Mouse (Mus musculus) hindbrain, embryonic 15.5 days (tissue): ENCODE measurements around the gene Nfix. TPM values are rescaled to one million over a fixed set of nuclear protein-coding genes. Genes with fewer than 3 reads are reported as not detected.
A peak's percentile ranks its signal among the peaks of the same experiment; 100 is the strongest.
"Not testable (repeated sequence)": the region's sequence is repeated elsewhere in the genome, so short reads cannot be mapped to it uniquely, and the experiment has no call there.

Experiments used
- ATAC-seq: fragments of 200-750 bp; cut with Nextera tagmentation; 2 replicates; pipeline ENCODE4 v1.8.0; 2017; ENCODE audit warnings: low read depth, moderate number of reproducible peaks, moderate TSS enrichment; ENCODE audit not compliant: low FRiP score
- H3K27ac ChIP-seq: fragments of 300-500 bp; sonication (generic); replicated peaks from 2 replicates; pipeline ENCODE4 v1.5.1; 2015; ENCODE audit warnings: mild to moderate bottlenecking, inconsistent platforms
- H3K27me3 ChIP-seq: fragments of 300-500 bp; sonication (generic); 2 replicates; pipeline ENCODE4 v1.6.1; 2015; ENCODE audit warnings: control low read depth, inconsistent platforms
- H3K36me3 ChIP-seq: fragments of 300-500 bp; sonication (generic); 2 replicates; pipeline ENCODE4 v1.6.1; 2015; ENCODE audit warnings: control low read depth, inconsistent platforms
- H3K4me1 ChIP-seq: fragments of 300-500 bp; sonication (generic); replicated peaks from 2 replicates; pipeline ENCODE4 v1.6.1; 2015; ENCODE audit warnings: control low read depth, inconsistent platforms
- H3K4me2 ChIP-seq: fragments of 300-500 bp; sonication (generic); 2 replicates; pipeline ENCODE4 v1.6.1; 2015; ENCODE audit warnings: moderate library complexity, mild to moderate bottlenecking, inconsistent platforms
- H3K4me3 ChIP-seq: fragments of 300-500 bp; sonication (generic); 2 replicates; pipeline ENCODE4 v1.5.1; 2015; ENCODE audit warnings: mild to moderate bottlenecking, inconsistent platforms
- H3K9ac ChIP-seq: fragments of 300-500 bp; sonication (generic); 2 replicates; pipeline ENCODE4 v1.6.1; 2015; ENCODE audit warnings: inconsistent platforms
- H3K9me3 ChIP-seq: fragments of 300-500 bp; sonication (generic); 2 replicates; pipeline ENCODE4 v1.6.1; 2016; ENCODE audit warnings: control low read depth, inconsistent platforms
- WGBS: fragments of 180-500 bp; shearing (Covaris S2); methylation state at CpG from one replicate; pipeline ENCODE4 v1.1.7; 2015; 5-methylcytosine and 5-hydroxymethylcytosine counted together
- polyA plus RNA-seq: library from polyadenylated mRNA; unstranded; fragments of >200 nt; fragmentation: Nextera tagmentation; extraction: Ambion mirVana; gene quantifications from 2 replicates; pipeline ENCODE4 v1.2.1, GENCODE M21; 2015

The Nfix gene
- polyA plus RNA-seq, 1 experiment from 2014 or later = 87.6 TPM

- Histone ChIP-seq H3K9me3 (no peaks in the 10 kb centered on the region), H3K4me3 (no peak overlapping the region), H3K27ac (no peak overlapping the region), H3K9ac (no peak overlapping the region), H3K27me3 (no peaks in the 10 kb centered on the region), H3K4me1 (peaks cover 17% of the 10 kb centered on the region), H3K4me2 (no peak overlapping the region), H3K36me3 (peaks cover 26% of the 10 kb centered on the region)
- ATAC-seq = no peak
- WGBS = 86% methylated on average over 4 of the region's 4 CpGs
These were observed 106.8 kb downstream of the Nfix start for GRCm38 (mm10) chr8:84693332-84693731.

- ATAC-seq = peak; percentile 86
- Histone ChIP-seq H3K9me3 (no peaks in the 10 kb centered on the region), H3K36me3 (peaks cover 14% of the 10 kb centered on the region), H3K4me3 (peak overlapping the region; percentile 60), H3K27ac (peak overlapping the region; percentile 62), H3K9ac (peak overlapping the region; percentile 51), H3K4me1 (peaks cover 50% of the 10 kb centered on the region), H3K27me3 (no peaks in the 10 kb centered on the region), H3K4me2 (peak overlapping the region; percentile 91)
- WGBS = 1% methylated on average over 47 of the region's 47 CpGs
These were observed 110.8 kb downstream of the Nfix start for GRCm38 (mm10) chr8:84689091-84689915.

- H3K9me3 ChIP-seq = no peaks in the 10 kb centered on the region
- peak within 1 kb of the TSS; percentile 98 for H3K4me3 ChIP-seq
- WGBS = under 1% methylated on average over 30 of the region's 37 CpGs
- ATAC-seq = peak; percentile 82
- peak within 1 kb of the TSS; percentile 84 for H3K27ac ChIP-seq
- H3K9ac ChIP-seq = peak within 1 kb of the TSS; percentile 98
- peak within 1 kb of the TSS; percentile 91 for H3K4me2 ChIP-seq
- H3K36me3 ChIP-seq = peaks cover 13% of the 10 kb centered on the region
- H3K4me1 ChIP-seq = peaks cover 50% of the 10 kb centered on the region
- H3K27me3 ChIP-seq = no peaks in the 10 kb centered on the region
These were observed 112.4 kb downstream of the Nfix start, which contains the start of gene Nacc1 for GRCm38 (mm10) chr8:84687705-84688100. TSS of gene Nacc1 (minus strand) at chr8:84687862.

DNA sequence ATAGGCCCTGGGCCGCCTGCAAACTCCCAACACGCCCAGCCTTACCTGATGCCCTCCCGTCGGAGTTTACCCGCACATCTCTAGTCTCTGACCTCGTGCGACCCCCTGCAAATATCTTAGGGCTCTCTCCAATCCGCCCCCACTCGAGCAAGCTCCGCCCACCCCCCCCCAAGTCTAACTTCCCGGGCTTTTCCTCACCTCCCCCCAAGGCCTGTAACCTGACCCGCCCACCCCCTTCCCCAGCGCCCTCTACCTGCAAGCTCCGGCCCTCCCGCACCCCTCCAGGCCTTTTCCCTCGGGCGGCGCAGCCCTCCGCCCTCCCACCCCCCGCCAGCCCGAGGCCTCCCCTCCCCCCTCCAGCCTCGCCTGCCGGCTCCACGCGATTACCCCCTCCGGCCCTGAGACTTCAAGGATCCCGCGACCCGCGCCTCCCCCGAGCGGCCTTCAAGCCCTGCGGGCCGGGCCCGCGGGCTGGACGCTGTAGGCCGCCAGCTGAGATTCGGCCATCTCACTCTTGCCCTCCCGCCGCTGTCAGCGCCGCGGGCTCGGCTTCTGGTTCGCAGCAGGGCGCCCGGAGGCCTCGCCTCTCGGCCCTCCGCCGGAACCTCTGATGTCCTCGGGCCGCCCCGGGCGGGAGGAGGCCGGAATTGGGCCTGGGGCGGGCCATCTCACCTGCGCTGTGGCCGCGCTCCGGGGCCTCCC lies 113.0 kb downstream of the Nfix start:
- Histone ChIP-seq H3K27me3 (no peaks in the 10 kb centered on the region), H3K9ac (peak overlapping the region; percentile 98), H3K4me3 (peak overlapping the region; percentile 98), H3K4me1 (peaks cover 50% of the 10 kb centered on the region), H3K27ac (peak overlapping the region; percentile 84), H3K4me2 (peak overlapping the region; percentile 91), H3K9me3 (no peaks in the 10 kb centered on the region), H3K36me3 (peaks cover 9% of the 10 kb centered on the region)
- under 1% methylated on average over 53 of the region's 62 CpGs for WGBS
- peak; percentile 49 for ATAC-seq

GRCm38 (mm10) chr8:84686191-84687002 lies 113.7 kb downstream of the Nfix start, which contains the start of gene Trmt1:
TSS of gene Trmt1 (plus strand) at chr8:84686307.
- peaks cover 50% of the 10 kb centered on the region for H3K4me1 ChIP-seq
- 9% methylated on average over 20 of the region's 20 CpGs for WGBS
- peak within 1 kb of the TSS; percentile 98 for H3K9ac ChIP-seq
- no peaks in the 10 kb centered on the region for H3K27me3 ChIP-seq
- H3K4me3 ChIP-seq = peak within 1 kb of the TSS; percentile 98
- peaks cover 7% of the 10 kb centered on the region for H3K36me3 ChIP-seq
- H3K27ac ChIP-seq = peak within 1 kb of the TSS; percentile 84
- no peaks in the 10 kb centered on the region for H3K9me3 ChIP-seq
- peak; percentile 12; the same call in 1 of the 2 replicates for ATAC-seq
- H3K4me2 ChIP-seq = peak within 1 kb of the TSS; percentile 91

DNA sequence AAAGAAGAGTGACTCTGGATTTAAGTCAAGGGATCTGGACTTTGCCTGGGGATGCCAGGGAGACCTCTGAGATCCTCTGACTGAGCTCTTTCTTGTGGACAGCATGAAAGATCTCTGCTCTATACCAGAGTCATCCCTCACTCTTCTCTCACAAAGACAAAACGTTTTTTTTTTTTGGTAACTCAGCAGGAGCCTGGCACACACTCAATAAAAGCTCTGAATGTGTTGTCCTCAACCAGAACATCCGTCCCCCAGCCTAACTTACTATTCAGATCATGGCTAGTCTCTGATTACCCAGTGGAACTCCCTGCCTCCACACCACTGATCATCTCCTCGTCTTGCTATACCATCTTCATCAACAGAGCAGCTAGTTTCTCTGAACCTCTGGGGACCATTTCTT lies 115.6 kb downstream of the Nfix start:
- Histone ChIP-seq H3K9me3 (no peaks in the 10 kb centered on the region), H3K9ac (no peak overlapping the region), H3K36me3 (no peaks in the 10 kb centered on the region), H3K4me2 (no peak overlapping the region), H3K27me3 (no peaks in the 10 kb centered on the region), H3K4me3 (no peak overlapping the region), H3K27ac (no peak overlapping the region), H3K4me1 (peaks cover 40% of the 10 kb centered on the region)
- ATAC-seq = no peak
- 19% methylated on average over 3 of the region's 3 CpGs for WGBS

DNA sequence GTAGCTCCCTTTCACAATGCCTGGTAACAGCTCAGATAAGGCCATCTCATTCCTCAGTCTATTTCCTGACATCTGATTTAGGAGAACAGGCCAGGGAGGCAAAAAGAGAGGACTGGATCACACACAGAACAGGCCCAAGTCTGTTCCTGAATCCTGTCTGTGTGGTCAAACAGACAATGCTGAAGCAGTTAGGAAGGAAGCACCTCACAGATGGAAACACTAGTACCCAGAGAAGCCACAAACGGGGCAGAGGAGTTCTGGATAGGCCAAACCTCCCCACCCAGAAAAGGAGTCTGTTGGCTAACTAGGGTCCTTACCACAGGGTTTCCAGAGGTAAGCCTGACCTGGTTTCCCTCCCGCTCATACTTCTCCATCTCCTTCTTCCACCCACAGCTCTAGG lies 117.9 kb downstream of the Nfix start:
- ATAC-seq = no peak
- WGBS = 87% methylated on average over 2 of the region's 2 CpGs
- no peak overlapping the region for H3K9ac ChIP-seq
- no peak overlapping the region for H3K4me2 ChIP-seq
- no peak overlapping the region for H3K27ac ChIP-seq
- peaks cover 26% of the 10 kb centered on the region for H3K4me1 ChIP-seq
- H3K36me3 ChIP-seq = no peaks in the 10 kb centered on the region
- no peaks in the 10 kb centered on the region for H3K27me3 ChIP-seq
- H3K9me3 ChIP-seq = no peaks in the 10 kb centered on the region
- H3K4me3 ChIP-seq = no peak overlapping the region

DNA sequence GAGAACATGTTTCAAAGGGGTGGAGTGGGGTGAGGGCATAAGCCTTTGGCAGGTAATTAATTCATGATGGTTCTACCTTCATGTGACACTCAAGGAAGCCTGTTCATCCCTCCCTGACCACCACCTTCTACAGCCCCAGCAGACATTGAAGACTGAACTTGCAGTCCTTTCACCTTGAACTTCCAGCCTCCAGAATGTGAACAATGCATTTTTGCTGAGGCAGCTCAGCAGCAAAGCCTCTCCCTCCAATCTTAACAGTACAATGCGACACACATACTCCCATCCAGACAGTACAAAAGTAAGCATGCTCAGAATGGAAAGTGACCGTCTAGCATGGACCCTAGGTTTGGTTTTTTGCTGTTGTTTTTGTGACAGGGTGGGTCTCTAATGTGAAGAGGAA lies 118.7 kb downstream of the Nfix start:
- no peak overlapping the region for H3K9ac ChIP-seq
- H3K4me3 ChIP-seq = no peak overlapping the region
- peaks cover 21% of the 10 kb centered on the region for H3K4me1 ChIP-seq
- H3K9me3 ChIP-seq = no peaks in the 10 kb centered on the region
- H3K4me2 ChIP-seq = no peak overlapping the region
- 75% methylated on average over 2 of the region's 2 CpGs for WGBS
- H3K27ac ChIP-seq = no peak overlapping the region
- no peaks in the 10 kb centered on the region for H3K27me3 ChIP-seq
- no peak for ATAC-seq
- no peaks in the 10 kb centered on the region for H3K36me3 ChIP-seq

- H3K9me3 ChIP-seq = no peaks in the 10 kb centered on the region
- no peak overlapping the region for H3K4me2 ChIP-seq
- no peak overlapping the region for H3K4me3 ChIP-seq
- no peak overlapping the region for H3K27ac ChIP-seq
- 95% methylated on average over 5 of the region's 5 CpGs for WGBS
- peaks cover 37% of the 10 kb centered on the region for H3K36me3 ChIP-seq
- H3K4me1 ChIP-seq = no peaks in the 10 kb centered on the region
- H3K9ac ChIP-seq = no peak overlapping the region
- ATAC-seq = no peak
- no peaks in the 10 kb centered on the region for H3K27me3 ChIP-seq
These were observed 122.8 kb downstream of the Nfix start for GRCm38 (mm10) chr8:84677305-84677704.

DNA sequence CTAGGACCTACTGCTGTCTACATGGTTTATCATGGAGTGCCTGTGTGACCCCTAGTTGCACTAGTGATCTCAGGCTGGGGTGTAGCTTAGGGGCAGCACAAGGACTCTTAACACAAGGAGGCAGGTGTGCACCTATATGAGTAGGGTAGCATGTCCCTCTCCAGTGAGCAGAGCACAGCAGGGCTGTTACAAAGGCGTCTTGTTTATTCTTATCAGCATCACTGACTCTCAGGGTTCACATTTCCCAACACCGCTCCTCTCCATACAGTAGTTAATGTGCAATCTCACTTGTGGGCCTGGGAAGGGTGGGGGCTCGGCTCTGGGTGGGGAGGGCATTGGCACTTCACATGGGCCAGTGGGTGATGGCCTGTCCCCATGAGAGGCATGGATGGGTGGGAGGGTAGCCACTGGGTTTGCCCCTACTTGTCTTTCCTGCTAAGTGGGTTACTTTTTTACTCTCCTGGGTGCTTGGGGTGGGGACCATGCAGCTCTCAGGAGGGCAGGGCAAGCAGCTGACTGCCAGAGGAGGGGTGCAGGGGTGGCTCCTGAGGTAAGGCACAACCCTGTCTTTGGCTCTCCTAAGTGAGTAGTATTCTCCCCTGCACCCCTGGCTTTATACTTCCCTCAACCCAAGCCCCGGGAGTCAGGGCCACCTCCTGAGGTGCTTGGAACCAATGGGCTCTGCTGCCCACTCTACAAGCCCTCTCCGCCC lies 129.7 kb downstream of the Nfix start:
- WGBS = 91% methylated on average over 5 of the region's 5 CpGs

More for the DNA sequence above, 129.7 kb downstream of the Nfix start:
- not testable (repeated sequence) for H3K27ac ChIP-seq, H3K4me2 ChIP-seq, H3K9ac ChIP-seq, ATAC-seq, H3K4me3 ChIP-seq, H3K27me3 ChIP-seq, H3K9me3 ChIP-seq
- peaks cover 33% of the 10 kb centered on the region for H3K36me3 ChIP-seq
- peaks cover 12% of the 10 kb centered on the region for H3K4me1 ChIP-seq
